Mouse (Mus musculus): Measurements from ENCODE around the gene Calm1.
A peak's percentile ranks its signal among the peaks of the same experiment; 100 is the strongest.
"Not testable (repeated sequence)": the region's sequence is repeated elsewhere in the genome, so short reads cannot be mapped to it uniquely, and the experiment has no call there.

Calm1 gene

DNA sequence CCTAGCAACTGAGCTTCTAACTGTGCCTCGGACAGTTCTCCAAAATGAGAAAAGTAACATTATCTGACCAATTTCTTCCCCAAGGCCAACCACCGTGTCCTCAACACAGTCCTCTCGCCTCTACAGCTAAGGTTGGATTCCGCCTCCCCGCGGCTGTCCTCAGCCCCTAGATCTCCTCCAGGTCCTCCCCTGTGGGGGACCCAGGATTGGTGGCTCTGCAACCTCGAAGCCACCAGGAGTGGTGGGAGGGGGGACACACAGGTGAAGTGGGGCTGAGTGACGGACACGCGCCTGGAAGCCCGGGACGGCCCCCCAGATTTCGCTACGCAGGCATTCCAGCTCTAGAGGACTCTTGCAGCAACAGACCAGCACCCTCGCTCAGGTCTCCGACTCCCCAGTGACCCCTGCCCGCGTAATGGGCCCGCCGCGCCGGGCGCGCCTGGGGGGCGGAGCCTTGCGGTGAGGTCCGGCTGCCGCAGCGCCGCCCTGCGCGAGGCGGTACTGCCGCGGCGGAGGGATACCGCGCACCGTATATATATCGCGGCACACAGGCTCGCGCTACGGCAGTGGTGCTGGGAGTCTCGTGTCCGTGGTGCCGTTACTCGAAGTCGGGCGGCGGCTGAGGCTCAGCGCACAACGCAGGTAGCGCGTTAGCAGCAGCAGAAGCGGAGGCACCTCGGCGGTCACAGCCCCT lies at the start of gene Calm1:
Gene Calm1, plus strand, starts transcription at position 469 of the 694 bp plus-strand sequence.
- DNase-seq: peak; percentile 89 to 97

DNA sequence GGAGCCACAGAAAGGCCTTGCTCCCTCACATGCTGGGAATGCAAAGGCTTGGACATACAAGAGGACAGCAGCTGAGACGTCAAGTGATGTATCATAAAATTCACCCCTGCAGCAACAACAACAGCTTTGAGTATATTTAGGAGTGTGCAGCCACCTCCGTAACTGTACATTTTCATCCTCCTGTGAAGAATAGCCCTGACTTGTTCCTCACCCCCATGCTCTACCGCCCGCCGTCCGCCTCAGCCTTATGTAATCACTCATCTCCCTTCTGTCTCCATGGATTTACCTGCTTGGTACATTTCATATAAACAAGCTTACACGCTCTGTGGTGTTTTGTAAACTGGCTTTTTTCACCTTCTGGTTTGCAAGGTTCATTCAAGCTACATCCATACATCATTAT lies 46.8 kb upstream of the Calm1 start:
- no peak for DNase-seq

DNA sequence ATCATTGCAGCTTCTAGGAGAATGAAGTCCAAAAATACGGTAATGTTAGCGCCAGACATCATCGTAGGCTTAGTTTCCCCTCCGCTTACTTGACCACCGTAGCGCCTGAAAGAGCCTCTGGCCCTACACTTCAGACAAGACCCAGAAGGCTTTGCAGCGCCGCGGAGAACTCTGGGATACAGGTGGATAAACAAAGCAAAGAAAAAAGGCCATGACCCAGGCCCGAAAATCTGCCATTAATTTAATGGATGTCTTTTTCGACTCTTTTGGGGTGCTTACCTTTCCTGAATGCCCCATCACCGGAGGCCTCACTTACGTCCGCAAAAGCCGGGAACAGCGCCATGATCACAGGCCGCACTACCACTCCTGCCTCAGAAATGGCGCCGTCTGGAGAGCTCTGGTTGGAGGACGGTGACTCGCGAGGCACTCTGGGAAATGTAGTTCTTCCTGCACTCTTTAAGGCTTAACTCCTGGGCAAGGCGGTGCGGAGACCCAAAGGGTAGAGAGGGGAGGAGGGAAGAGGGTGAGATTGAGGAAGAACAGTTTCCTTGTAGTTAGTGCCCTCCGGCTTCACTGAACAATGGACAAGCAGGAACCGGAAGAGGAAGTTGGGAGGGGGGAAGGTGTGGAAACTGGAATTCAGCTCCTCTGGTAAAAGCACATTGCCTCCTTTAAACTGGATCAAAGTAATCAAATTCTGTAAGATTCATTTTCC lies 39.8 kb upstream of the Calm1 start, which contains the start of gene Nrde2:
Gene Nrde2, minus strand, starts transcription at position 393 of the 715 bp plus-strand sequence.
- peak; percentile 91 to 95 for DNase-seq

DNA sequence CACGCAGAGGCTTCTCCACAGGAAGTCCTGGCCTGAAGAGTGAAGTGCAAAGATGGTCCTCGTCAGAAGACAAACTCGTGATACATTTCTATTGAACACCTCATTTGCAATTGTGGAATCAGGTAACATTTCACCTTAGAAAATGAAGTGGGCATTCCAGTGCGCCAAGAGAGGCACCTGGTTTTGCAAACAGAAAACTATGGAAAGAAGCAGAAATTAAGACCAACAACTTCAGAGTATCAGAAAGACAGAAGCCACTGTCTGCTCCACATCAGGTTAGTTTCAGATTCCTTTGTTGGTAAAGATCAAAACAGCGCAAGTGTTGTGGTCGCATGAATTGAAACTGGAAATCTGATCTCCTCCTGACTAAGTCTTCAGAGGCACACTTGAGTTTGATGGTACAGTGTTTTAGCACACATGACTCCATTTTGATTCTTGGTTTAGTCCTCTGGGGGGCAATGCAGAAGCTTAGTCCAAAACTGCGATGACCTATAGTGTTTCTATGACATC lies 34.2 kb upstream of the Calm1 start:
- no peak for DNase-seq

DNA sequence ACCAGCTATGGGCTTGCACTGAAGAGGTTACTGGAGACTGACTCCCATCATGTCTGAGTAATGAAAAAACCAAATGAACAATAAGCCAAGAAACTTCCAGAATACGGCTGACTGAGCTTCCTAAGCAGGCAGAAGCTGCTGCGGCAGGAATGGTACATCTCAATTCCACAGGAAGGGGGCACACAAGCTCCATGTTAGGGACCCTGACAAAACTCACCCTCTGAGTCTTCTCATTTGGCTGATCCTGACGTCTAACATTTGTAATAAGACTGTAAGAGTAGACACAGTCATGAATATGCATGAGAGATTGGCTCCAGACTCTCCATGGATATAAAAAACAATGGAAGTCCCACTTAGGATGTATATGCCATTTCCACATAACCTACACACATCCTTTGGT lies 33.1 kb upstream of the Calm1 start:
- DNase-seq: peak; percentile 56 to 62

DNA sequence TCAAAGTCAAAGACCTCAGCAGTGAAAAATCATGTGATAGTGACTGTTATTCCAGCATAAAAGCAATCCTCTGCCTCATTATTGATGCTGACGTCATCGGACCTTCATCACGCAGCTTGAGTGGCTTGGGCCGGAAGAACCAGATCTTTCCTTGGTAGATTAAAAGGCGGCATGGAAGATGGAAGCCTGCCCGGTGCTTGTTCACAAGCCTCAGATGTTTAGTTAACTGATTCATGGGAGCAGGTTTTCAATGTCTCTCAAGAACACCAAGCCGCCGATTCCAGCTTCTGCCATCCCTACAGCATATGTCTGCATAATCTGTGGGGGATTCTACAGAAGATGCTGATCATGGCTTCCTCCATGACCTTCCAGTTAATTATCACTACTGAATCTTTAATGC lies 32.3 kb upstream of the Calm1 start:
- DNase-seq: peak in 1 of 2 experiments; percentile 21

DNA sequence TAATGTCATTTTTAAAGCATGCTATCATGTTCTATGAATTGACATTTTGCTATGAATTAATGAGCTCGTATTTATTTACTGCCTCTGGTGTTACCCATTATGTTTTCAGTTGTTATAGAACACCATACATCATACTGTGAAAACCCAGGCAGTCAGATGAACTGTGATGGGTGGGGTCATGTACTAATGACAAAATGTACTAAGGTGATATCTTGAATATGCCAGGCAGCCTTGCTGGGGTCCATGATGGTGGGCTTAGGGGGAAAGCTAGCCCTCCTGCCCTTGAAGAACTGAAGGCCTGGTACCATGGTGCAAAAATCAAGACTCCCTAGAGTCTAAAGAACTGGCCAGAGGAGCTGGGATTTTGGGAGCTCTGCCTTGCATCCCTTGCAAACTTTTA lies 31.7 kb upstream of the Calm1 start:
- no peak for DNase-seq

DNA sequence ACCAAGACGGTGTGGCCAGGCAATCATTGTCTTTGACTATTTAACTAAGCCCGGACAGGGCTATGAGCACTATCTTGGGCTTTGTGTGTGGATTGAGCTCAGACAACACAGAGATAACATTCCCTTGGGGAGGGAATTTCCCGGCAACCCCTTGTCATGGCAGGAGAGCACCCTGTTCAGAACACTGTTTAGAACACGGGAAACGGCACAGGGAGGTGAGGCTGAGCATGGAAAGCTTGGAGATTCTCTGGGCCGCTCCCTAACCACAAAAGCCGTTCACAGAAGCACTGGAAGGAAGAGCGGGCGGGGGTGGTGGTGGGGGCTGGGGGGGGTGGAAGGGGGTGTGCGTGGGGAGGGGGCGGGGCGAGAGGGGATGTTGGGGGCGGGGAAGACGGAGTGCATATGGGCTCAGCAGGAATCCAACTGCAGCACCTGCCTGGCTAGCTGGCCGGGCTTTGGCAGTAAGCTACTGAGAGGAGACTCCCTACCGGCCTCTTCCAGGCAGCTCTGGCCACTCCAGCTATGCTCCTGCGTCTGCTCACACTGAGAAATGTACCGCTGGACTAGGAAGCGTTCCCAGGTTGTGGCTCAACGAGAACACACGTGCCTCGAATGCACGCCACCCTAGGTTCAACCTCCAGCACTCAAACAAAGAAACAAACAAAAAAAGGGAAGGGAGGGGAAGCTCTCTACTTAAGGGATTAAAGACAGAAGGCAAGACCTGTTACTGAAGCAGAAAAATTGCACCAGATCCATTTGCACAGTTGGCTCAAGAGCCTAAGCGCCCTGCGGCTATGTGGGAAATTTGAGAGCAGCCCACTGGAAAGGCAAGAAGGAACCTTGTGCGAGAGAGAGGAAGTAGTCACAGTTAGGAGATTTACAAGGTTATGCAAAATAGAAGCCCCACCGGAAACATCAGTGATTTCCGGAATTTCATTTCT lies 31.0 kb upstream of the Calm1 start:
- peak; percentile 80 to 83 for DNase-seq

DNA sequence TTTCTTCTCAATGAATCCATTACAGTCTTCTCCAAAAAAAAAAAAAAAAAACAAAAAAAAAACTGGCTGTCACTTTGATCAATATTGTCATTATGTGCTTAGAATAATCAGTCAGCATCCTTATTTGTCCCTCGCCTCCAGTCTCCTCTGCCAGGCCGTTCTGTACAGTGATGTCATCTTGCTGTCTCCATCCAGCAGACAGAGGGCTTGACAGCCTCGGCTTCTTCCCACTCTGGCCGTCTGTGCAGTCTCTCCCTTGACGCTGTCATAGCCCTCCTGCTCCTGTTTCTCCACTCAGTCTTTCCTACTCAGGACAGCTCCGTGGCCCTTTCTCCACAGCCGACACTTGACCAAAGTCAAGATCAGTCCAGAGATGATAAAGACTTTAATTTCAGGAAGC lies 26.8 kb upstream of the Calm1 start:
- no peak for DNase-seq

DNA sequence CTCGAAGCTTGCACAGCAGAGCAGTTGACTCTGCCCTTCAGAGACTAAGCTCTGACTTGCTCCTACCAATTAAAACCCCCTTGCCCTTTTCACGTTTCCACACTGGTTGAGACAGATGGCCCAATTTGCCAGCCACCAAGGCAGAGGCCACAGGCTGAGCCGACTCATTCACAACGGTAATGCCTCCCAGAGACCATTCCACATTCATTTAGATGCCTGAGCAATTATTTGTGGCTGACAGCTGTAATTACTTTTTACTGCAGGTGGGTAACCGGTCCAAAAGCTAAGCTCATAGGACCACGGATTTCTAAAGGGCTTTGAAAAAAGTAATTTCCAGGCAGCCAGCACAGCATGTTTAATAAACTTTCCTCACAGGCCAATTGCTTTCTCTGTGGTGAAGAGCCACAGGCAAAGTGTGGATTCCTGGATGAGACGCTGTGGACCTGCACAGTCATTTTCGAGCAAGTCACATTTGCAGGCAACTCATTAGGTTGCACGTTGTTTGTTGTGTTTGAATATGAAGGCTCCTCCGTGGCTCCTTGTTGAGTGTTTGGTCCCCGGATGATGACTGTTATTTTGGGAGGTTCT lies 22.7 kb upstream of the Calm1 start:
- no peak for DNase-seq

DNA sequence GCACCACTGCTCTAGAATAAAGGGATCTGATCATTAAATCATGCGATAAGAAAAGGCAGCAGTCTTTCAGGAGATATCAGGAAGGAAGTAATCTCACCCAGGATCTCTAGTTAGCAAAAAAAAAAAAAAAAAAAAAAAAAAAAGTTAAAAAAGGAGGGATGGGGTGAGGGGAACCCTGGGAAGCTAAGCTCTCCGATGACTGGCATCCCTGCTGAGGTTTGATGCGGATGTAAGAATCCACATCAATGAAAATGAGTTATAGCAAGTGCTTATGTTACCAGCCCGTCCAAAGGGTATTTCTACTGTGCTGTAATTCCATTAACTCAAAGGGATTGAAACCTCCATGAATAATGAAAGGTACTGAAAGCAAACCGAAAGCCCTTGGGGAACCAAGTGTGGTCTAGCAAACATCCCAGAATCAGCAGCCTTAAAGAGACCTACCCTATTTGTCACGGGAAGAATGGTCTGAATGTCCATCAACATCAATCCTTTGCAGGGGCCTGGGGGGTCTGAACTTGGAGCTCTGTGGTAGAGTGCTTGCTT lies 20.3 kb upstream of the Calm1 start:
- DNase-seq: no peak

DNA sequence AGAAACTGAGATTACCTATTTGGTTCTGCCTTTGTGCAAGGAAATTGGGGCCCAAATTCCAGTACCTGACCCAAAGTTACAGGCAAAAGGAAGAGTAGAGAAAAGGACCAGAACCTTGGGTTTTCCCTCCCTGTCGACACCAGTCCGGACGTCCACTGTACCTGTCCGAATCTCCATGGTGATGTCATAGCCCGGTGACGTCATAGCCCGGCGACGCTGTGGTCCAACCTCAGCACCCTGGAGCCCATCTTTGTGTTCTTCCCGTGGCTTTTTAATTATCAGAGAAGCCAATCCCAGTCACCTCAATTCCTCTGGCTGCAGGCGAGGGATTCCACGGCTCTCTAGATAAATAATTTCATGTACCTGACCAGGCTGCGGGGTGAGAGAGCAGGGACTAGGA lies 18.4 kb upstream of the Calm1 start:
- DNase-seq: no peak

DNA sequence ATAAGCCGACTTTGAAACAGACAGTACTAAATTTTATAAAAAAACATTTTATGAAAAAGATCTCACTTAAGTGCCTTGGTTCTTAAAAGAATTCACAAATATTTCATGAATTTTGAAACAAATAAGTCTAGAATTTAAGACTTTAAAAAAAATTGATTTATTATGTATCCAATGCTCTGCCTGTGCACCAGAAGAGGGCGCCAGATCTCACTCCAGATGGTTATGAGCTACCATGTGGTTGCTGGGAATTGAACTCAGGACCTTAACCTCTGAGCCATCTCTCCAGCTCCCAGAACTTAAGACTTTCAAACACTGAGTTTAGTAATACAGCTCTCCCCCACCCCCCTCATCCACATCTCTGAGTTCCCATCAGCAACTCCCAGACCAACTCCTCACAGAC lies 16.6 kb upstream of the Calm1 start:
- no peak for DNase-seq

DNA sequence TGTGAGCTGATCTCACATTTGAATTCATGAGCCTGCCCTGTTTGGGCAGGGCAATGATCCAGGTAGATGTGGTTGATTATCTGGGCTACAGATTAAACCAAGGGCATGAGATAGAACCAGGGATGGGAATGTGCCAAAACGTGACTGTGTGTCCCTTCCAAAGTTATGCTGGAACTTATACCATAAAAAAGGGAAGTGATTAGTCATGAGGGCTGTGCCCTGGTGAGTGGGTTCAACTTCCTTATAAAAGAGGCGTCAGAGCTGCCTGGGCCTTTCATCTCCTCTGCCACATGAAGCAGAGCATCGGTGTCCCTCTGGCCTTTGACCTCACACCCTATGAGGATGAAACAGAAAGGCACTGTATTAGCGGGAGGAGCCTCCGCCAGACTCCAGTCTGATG lies 15.3 kb upstream of the Calm1 start:
- no peak for DNase-seq

DNA sequence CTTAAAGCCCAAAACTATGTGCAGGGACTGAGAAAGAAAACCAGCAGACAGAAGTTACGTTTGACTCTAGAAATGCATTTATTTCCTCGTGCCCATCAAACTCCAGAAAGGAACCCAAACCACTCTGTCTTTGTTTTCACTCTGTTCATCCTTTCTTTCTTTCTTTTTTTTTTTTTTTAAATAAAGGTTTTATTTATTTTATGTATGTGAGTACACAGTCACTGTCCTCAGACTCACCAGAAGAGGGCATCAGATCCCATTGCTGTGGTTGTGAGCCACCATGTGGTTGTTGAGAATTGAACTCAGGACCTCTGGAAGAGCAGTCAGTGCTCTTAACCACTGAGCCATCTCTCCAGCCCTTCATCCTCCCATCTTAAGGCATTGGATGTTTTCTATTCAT lies 14.3 kb upstream of the Calm1 start:
- DNase-seq: not testable (repeated sequence)

DNA sequence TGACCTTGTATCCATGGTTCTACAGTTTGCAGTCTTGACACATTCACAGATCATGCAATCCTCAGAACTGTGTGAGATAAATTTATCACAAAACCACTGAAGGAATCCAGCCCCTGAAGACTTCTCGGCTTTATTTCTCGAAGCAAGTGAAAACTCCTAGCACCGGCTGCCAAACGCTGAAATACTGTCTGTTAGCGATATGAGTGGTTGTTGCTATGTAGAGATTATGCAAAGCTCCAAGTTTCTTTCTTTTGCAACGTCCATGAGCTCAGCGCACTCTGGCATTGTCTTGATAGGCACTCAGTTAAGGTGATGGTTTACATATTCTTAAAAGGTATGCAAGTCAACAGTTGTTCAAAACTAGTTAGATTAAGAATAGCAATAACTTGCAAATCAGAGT lies 13.3 kb upstream of the Calm1 start:
- DNase-seq: no peak

DNA sequence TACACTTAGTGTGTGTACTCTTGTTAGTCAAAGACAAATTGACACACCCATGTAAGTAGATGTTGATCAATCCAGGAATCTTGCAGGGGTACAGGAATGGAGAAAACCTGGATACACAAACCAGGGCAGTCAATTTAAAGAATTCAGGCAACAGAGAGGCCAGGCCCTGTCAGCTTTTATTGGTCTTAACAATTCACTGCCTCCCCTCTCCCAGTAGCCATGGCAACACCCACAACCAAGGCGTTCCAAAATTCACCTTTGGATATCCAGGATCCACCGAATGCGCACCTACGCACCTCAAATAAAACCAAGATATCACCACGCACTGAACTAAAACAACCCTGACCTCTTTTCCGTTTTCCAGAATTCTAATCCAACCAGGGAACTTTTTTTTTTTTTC lies 12.9 kb upstream of the Calm1 start:
- DNase-seq: peak; percentile 61 to 63

DNA sequence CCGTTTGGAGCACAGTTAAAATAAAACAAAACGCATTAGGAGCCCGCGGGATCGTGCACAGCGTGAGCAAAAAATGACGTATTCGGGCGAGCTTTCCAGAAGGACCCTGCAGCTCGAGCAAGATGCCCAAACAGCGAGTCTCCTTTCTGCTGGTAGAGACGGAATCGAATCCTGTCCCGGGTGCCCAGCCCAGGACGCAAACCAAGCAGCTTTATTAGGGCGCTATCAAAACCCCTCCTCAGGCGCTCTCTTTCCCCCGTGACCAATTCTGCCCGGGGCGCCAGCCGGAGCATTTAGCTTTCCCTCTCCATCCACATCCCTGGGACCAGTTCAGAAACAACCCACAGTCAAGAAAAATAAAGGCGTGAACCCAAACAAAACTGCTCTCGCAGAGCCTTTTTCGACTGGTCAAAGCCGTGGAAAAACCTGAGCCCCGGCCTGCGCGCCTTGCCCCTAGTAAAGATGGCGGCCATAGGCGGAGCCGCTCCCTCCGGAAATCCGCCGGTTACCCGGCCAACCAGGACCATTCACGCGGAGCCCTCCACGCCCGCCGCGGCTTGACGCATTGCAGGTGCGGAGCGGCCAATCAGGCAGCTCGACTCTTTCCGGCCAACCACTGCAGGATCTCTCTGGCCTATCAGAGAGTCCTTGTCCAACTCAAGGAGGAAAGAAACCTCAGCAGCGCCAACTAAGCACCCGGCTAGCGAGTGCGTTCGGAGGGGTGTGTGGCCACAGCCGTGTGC lies 12.1 kb upstream of the Calm1 start:
- peak; percentile 99 for DNase-seq

DNA sequence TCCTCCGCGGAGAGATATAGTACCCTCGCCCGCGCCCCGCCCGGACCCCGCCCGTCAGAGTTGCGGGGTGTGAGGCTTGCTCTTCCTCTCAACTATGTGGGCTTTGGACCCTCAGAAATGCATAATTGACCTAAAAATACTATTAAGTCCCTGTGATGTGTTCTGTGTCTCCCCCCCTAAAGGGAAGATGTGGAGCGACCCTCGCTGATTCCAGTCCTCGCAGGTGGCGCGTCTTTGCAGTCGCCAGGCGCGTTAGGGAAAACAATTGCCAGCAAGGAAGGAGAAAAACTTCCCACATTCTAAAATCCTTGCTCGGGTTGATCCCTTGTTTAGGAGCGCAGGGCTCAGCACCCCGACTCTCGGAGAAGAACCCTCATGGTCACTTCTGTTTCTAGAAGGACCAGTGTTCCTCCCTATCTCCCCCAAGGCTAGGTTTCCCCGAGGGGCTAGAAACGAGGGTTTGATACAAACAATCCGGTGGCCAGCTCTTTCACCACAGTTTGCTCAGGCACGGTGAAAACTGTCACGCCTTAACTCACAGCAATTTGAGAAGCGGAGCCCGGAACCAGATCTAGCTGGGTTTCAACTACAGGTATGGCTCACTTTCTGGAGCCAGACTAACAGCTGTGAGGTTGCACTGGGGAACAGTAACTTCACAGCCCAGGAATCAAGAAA lies 11.3 kb upstream of the Calm1 start:
- DNase-seq: peak in 1 of 2 experiments; percentile 38

DNA sequence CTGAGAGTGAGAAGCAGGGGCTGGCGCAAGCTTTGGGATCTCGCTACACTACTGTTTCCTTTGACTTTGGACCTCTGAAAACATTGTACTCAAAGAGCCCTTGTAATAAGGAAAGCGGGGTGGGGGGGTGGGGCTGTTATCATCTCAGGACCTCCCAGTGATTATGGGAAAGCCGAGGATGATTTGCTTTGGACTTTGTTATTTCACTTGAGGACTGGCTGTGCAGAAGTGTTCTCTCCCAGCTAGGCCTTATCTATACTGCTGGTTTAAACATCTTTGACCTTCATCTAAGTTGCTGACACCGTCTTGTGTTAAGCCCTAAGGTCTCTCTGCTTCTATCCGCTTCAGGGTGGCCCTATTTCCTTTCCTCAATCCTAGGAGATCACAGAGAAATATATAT lies 8.4 kb upstream of the Calm1 start:
- no peak for DNase-seq

DNA sequence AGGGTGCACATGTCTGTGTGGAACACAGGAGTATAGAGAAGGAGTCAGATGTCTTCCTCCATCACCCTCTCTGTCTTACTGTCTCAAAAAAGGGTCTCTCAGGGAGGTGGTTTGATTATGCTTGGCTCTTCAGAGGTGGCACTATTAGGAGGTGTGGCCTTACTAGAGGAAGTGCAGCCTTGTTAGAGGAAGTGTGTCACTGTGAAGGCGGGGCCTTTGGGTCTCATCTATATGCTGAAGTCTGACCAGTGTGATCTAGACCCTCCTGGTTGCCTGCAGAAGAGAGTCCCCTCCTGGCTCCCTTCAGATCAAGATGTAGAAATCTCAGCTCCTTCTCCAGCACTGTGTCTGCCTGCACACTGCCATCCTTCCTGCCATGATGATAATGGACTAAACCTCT lies 5.1 kb upstream of the Calm1 start:
- no peak for DNase-seq
